Mouse (Mus musculus) intestine, postnatal 0 days (tissue): ENCODE measurements around the gene Ntn1. TPM values are rescaled to one million over a fixed set of nuclear protein-coding genes. Genes with fewer than 3 reads are reported as not detected.

ENCODE experiments used
- ATAC-seq: fragments of 200-750 bp; cut with Nextera tagmentation; 2 replicates; pipeline ENCODE4 v1.8.0; 2017; ENCODE audit warnings: mild to moderate bottlenecking, moderate TSS enrichment, moderate library complexity
- H3K27ac ChIP-seq: fragments of 300-500 bp; sonication (generic); 2 replicates; pipeline ENCODE4 v1.5.1; 2014; ENCODE audit warnings: mild to moderate bottlenecking, low read depth, low read length, moderate library complexity
- H3K27me3 ChIP-seq: fragments of 300-500 bp; sonication (generic); replicated peaks from 2 replicates; pipeline ENCODE4 v1.6.1; 2014; ENCODE audit warnings: low read length, mixed read lengths; ENCODE audit not compliant: control insufficient read depth, insufficient read depth
- H3K36me3 ChIP-seq: fragments of 300-500 bp; sonication (generic); 2 replicates; pipeline ENCODE4 v1.6.1; 2014; ENCODE audit warnings: mild to moderate bottlenecking, moderate library complexity; ENCODE audit not compliant: control insufficient read depth, insufficient read depth
- H3K4me1 ChIP-seq: fragments of 300-500 bp; sonication (generic); replicated peaks from 2 replicates; pipeline ENCODE4 v1.6.1; 2014; ENCODE audit warnings: antibody characterized with exemption, low read length, mixed read lengths; ENCODE audit not compliant: control insufficient read depth, insufficient read depth
- H3K4me2 ChIP-seq: fragments of 300-500 bp; sonication (generic); replicated peaks from 2 replicates; pipeline ENCODE4 v1.6.1; 2014; ENCODE audit warnings: low read depth, mild to moderate bottlenecking, moderate library complexity
- H3K4me3 ChIP-seq: fragments of 300-500 bp; sonication (generic); 2 replicates; pipeline ENCODE4 v1.5.1; 2014; ENCODE audit warnings: low read depth, low read length
- H3K9ac ChIP-seq: fragments of 300-500 bp; sonication (generic); 2 replicates; pipeline ENCODE4 v1.6.1; 2014; ENCODE audit warnings: mild to moderate bottlenecking, low read depth, low read length
- H3K9me3 ChIP-seq: fragments of 300-500 bp; sonication (generic); 2 replicates; pipeline ENCODE4 v1.6.1; 2016; ENCODE audit warnings: mixed run types; ENCODE audit not compliant: control insufficient read depth
- CTCF ChIP-seq: sonication (generic); IDR thresholded peaks from 2 replicates; pipeline ENCODE4 v1.5.1; 2016; ENCODE audit warnings: low read depth, mild to moderate bottlenecking, control low read depth, antibody characterized with exemption, moderate library complexity
- WGBS: fragments of 180-500 bp; shearing (Covaris S2); extraction: QIAGEN DNeasy Blood & Tissue Kit; methylation state at CpG from one replicate; pipeline ENCODE4 v1.1.7; 2014; 5-methylcytosine and 5-hydroxymethylcytosine counted together
- polyA plus RNA-seq: library from polyadenylated mRNA; unstranded; fragments of >200 nt; fragmentation: Nextera tagmentation; extraction: Ambion mirVana; gene quantifications from 2 replicates; pipeline ENCODE4 v1.2.1, GENCODE M21; 2015

Gene Ntn1
- polyA plus RNA-seq, 1 experiment from 2014 or later: 8.8 TPM

- TF ChIP-seq CTCF: no peak
- ATAC-seq: no peak
- Histone ChIP-seq H3K9me3 (no peaks in the 10 kb centered on the region), H3K27me3 (peaks cover 42% of the 10 kb centered on the region), H3K4me2 (no peak overlapping the region), H3K27ac (no peak overlapping the region), H3K9ac (no peak overlapping the region), H3K4me3 (no peak overlapping the region), H3K36me3 (no peaks in the 10 kb centered on the region), H3K4me1 (no peaks in the 10 kb centered on the region; the same call in 1 of the 2 replicates)
- 31% methylated on average over 10 of the region's 10 CpGs for WGBS
Observed at GRCm38 (mm10) chr11:68383519-68383918, 17.1 kb downstream of the Ntn1 start.

GRCm38 (mm10) chr11:68381833-68382232 is 18.8 kb downstream of the Ntn1 start:
- 64% methylated on average over 1 of the region's 1 CpGs for WGBS
- H3K36me3 ChIP-seq: no peaks in the 10 kb centered on the region
- no peak overlapping the region for H3K9ac ChIP-seq
- no peaks in the 10 kb centered on the region for H3K9me3 ChIP-seq
- ATAC-seq: no peak
- H3K27ac ChIP-seq: no peak overlapping the region
- H3K4me1 ChIP-seq: no peaks in the 10 kb centered on the region
- peaks cover 28% of the 10 kb centered on the region for H3K27me3 ChIP-seq
- H3K4me3 ChIP-seq: no peak overlapping the region
- no peak for TF ChIP-seq CTCF
- H3K4me2 ChIP-seq: no peak overlapping the region

- H3K27ac ChIP-seq: no peak overlapping the region
- no peaks in the 10 kb centered on the region for H3K4me1 ChIP-seq
- H3K4me2 ChIP-seq: no peak overlapping the region
- H3K9me3 ChIP-seq: no peaks in the 10 kb centered on the region
- H3K9ac ChIP-seq: no peak overlapping the region
- no peaks in the 10 kb centered on the region for H3K36me3 ChIP-seq
- no peak overlapping the region for H3K4me3 ChIP-seq
- no peak for ATAC-seq
- H3K27me3 ChIP-seq: peaks cover 23% of the 10 kb centered on the region
- WGBS: 80% methylated on average over 9 of the region's 9 CpGs
- no peak for TF ChIP-seq CTCF
Observed at GRCm38 (mm10) chr11:68381318-68381717, 19.3 kb downstream of the Ntn1 start.

- Histone ChIP-seq H3K4me3 (no peak overlapping the region), H3K4me1 (no peaks in the 10 kb centered on the region), H3K4me2 (no peak overlapping the region), H3K27ac (no peak overlapping the region), H3K36me3 (no peaks in the 10 kb centered on the region), H3K9ac (no peak overlapping the region), H3K9me3 (no peaks in the 10 kb centered on the region), H3K27me3 (peaks cover 1% of the 10 kb centered on the region; the same call in 1 of the 2 replicates)
- WGBS: 7% methylated on average over 16 of the region's 16 CpGs
- ATAC-seq: no peak
- no peak for TF ChIP-seq CTCF
Observed at GRCm38 (mm10) chr11:68378946-68379764, 21.5 kb downstream of the Ntn1 start.

- Histone ChIP-seq H3K27ac (no peak overlapping the region), H3K4me1 (no peaks in the 10 kb centered on the region), H3K9me3 (no peaks in the 10 kb centered on the region), H3K9ac (no peak overlapping the region), H3K4me3 (no peak overlapping the region), H3K36me3 (no peaks in the 10 kb centered on the region), H3K27me3 (no peaks in the 10 kb centered on the region; the same call in 1 of the 2 replicates), H3K4me2 (no peak overlapping the region)
- ATAC-seq: no peak
- WGBS: 45% methylated on average over 5 of the region's 5 CpGs
- TF ChIP-seq CTCF: no peak
Observed at GRCm38 (mm10) chr11:68378419-68378818, 22.2 kb downstream of the Ntn1 start.

- Histone ChIP-seq H3K36me3 (no peaks in the 10 kb centered on the region), H3K4me3 (no peak overlapping the region), H3K4me1 (no peaks in the 10 kb centered on the region), H3K9me3 (no peaks in the 10 kb centered on the region), H3K27me3 (no peaks in the 10 kb centered on the region), H3K9ac (no peak overlapping the region), H3K4me2 (no peak overlapping the region), H3K27ac (no peak overlapping the region)
- no peak for ATAC-seq
- WGBS: 70% methylated on average over 10 of the region's 10 CpGs
- TF ChIP-seq CTCF: no peak
Observed at GRCm38 (mm10) chr11:68373105-68373504, 27.5 kb downstream of the Ntn1 start.
